Mouse (Mus musculus): Measurements from ENCODE around the gene Tmem44. TPM values are rescaled to one million over a fixed set of nuclear protein-coding genes. Genes with fewer than 3 reads are reported as not detected.

Tmem44 gene
- polyA plus RNA-seq, 1 experiment: 3.0 TPM

- TF ChIP-seq CTCF (IDR thresholded peaks at IDR 0.05; ENCODE audit: extremely low read depth, insufficient read length, insufficient replicate concordance, low read depth, low read length) (no peak), POLR2A (IDR thresholded peaks at IDR 0.05; ENCODE audit: low read depth, low read length) (no peak)
- Histone ChIP-seq H3K27ac (ENCODE audit: insufficient read depth, low read depth, low read length) (no peak overlapping the region), H3K4me1 (ENCODE audit: control insufficient read depth, insufficient read depth, insufficient read length, low read length) (0 out of 2 replicates have a peak, but pooled peaks cover 2% of the 10 kb centered on the region), H3K36me3 (ENCODE audit: control insufficient read depth, insufficient read depth, low read length) (no peaks in the 10 kb centered on the region; the same call in 1 of the 2 replicates), H3K4me3 (ENCODE audit: low read depth, low read length) (no peak overlapping the region), H3K27me3 (ENCODE audit: control insufficient read depth, insufficient read depth, low read length) (no peaks in the 10 kb centered on the region)
- WGBS: 28% methylated on average over 7 of the region's 7 CpGs
Observed at GRCm38 (mm10) chr16:30590264-30591209, 39.9 kb upstream of the Tmem44 start.

- H3K27ac ChIP-seq (ENCODE audit: insufficient read depth, low read depth, low read length): peak within 1 kb of the TSS; percentile 76; the same call in 1 of the 2 replicates
- H3K4me3 ChIP-seq (ENCODE audit: low read depth, low read length): peak within 1 kb of the TSS; percentile 98
- 1% methylated on average over 35 of the region's 35 CpGs for WGBS
- TF ChIP-seq POLR2A (IDR thresholded peaks at IDR 0.05; ENCODE audit: low read depth, low read length): peak; percentile 64; the same call in 1 of the 2 replicates
- peak; percentile 25; the same call in 1 of the 2 replicates for TF ChIP-seq CTCF (IDR thresholded peaks at IDR 0.05; ENCODE audit: extremely low read depth, insufficient read length, insufficient replicate concordance, low read depth, low read length)
- H3K4me1 ChIP-seq (ENCODE audit: control insufficient read depth, insufficient read depth, insufficient read length, low read length): 0 out of 2 replicates have a peak, but pooled peaks cover 2% of the 10 kb centered on the region
- no peaks in the 10 kb centered on the region for H3K27me3 ChIP-seq (ENCODE audit: control insufficient read depth, insufficient read depth, low read length)
- H3K36me3 ChIP-seq (ENCODE audit: control insufficient read depth, insufficient read depth, low read length): peaks cover 21% of the 10 kb centered on the region
Observed at GRCm38 (mm10) chr16:30587494-30588327, 37.1 kb upstream of the Tmem44 start, which contains the start of gene Lsg1. TSS of gene Lsg1 (minus strand) at chr16:30587592.

- H3K27me3 ChIP-seq (ENCODE audit: control insufficient read depth, insufficient read depth, low read length): no peaks in the 10 kb centered on the region
- H3K36me3 ChIP-seq (ENCODE audit: control insufficient read depth, insufficient read depth, low read length): peaks cover 25% of the 10 kb centered on the region
- 1% methylated on average over 19 of the region's 19 CpGs for WGBS
- TF ChIP-seq POLR2A (IDR thresholded peaks at IDR 0.05; ENCODE audit: low read depth, low read length) (no peak), CTCF (IDR thresholded peaks at IDR 0.05; ENCODE audit: extremely low read depth, insufficient read length, insufficient replicate concordance, low read depth, low read length) (no peak)
- peak overlapping the region; percentile 76; the same call in 1 of the 2 replicates for H3K27ac ChIP-seq (ENCODE audit: insufficient read depth, low read depth, low read length)
- H3K4me3 ChIP-seq (ENCODE audit: low read depth, low read length): peak overlapping the region; percentile 98
- 0 out of 2 replicates have a peak, but pooled peaks cover 2% of the 10 kb centered on the region for H3K4me1 ChIP-seq (ENCODE audit: control insufficient read depth, insufficient read depth, insufficient read length, low read length)
Observed at GRCm38 (mm10) chr16:30586935-30587493, 36.4 kb upstream of the Tmem44 start.

DNA sequence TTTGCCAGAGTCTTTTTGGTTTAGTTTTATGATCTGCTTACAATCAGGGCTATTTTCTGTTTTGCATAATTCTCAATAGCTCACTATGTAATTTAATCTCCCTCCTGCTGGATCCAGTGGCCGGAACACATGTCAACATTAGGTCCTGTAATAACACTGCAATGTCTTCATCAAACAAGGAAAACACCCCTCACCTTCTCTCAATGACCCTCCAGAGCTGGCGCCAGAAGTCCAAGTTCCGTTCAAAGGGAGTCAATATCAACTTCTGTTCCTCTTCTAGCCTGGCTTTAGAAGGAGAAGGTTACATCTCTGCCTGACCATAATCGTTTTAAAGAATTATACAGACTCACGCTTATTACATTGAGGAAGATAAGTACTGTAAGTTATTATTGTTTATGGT, 30.1 kb upstream of the Tmem44 start:
- no peaks in the 10 kb centered on the region for H3K27me3 ChIP-seq (ENCODE audit: control insufficient read depth, insufficient read depth, low read length)
- no peak overlapping the region for H3K27ac ChIP-seq (ENCODE audit: insufficient read depth, low read depth, low read length)
- no peak for TF ChIP-seq POLR2A (IDR thresholded peaks at IDR 0.05; ENCODE audit: low read depth, low read length)
- TF ChIP-seq CTCF (IDR thresholded peaks at IDR 0.05; ENCODE audit: extremely low read depth, insufficient read length, insufficient replicate concordance, low read depth, low read length): no peak
- 85% methylated on average over 5 of the region's 5 CpGs for WGBS
- H3K4me1 ChIP-seq (ENCODE audit: control insufficient read depth, insufficient read depth, insufficient read length, low read length): no peaks in the 10 kb centered on the region
- no peak overlapping the region for H3K4me3 ChIP-seq (ENCODE audit: low read depth, low read length)
- peaks cover 69% of the 10 kb centered on the region for H3K36me3 ChIP-seq (ENCODE audit: control insufficient read depth, insufficient read depth, low read length)

DNA sequence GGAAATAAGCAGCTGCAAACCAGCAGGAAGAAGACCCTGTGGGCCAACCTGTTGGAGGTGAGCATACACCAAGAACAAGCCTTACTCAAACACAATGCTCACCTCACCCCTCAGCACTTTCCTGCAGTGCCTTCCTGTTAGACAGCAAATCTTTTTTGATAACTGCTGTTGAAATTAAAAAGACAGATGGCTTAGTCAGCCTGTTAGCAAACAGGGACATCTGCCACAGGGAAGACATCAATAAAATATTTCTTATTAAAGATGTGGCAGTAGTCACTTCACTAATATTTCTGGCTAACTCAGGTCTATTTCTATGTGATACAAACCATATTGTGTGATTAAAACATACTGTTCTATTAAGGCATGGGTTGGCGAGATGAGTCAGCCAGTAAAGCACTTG, 25.8 kb upstream of the Tmem44 start:
- H3K27me3 ChIP-seq (ENCODE audit: control insufficient read depth, insufficient read depth, low read length): no peaks in the 10 kb centered on the region
- no peak overlapping the region for H3K4me3 ChIP-seq (ENCODE audit: low read depth, low read length)
- no peaks in the 10 kb centered on the region for H3K4me1 ChIP-seq (ENCODE audit: control insufficient read depth, insufficient read depth, insufficient read length, low read length)
- H3K36me3 ChIP-seq (ENCODE audit: control insufficient read depth, insufficient read depth, low read length): peaks cover 69% of the 10 kb centered on the region
- 95% methylated on average over 1 of the region's 1 CpGs for WGBS
- TF ChIP-seq CTCF (IDR thresholded peaks at IDR 0.05; ENCODE audit: extremely low read depth, insufficient read length, insufficient replicate concordance, low read depth, low read length) (no peak), POLR2A (IDR thresholded peaks at IDR 0.05; ENCODE audit: low read depth, low read length) (no peak)
- no peak overlapping the region for H3K27ac ChIP-seq (ENCODE audit: insufficient read depth, low read depth, low read length)

- peaks cover 67% of the 10 kb centered on the region for H3K36me3 ChIP-seq (ENCODE audit: control insufficient read depth, insufficient read depth, low read length)
- H3K27me3 ChIP-seq (ENCODE audit: control insufficient read depth, insufficient read depth, low read length): no peaks in the 10 kb centered on the region
- H3K4me3 ChIP-seq (ENCODE audit: low read depth, low read length): no peak overlapping the region
- 82% methylated on average over 7 of the region's 7 CpGs for WGBS
- H3K27ac ChIP-seq (ENCODE audit: insufficient read depth, low read depth, low read length): no peak overlapping the region
- H3K4me1 ChIP-seq (ENCODE audit: control insufficient read depth, insufficient read depth, insufficient read length, low read length): no peaks in the 10 kb centered on the region
- no peak for TF ChIP-seq POLR2A (IDR thresholded peaks at IDR 0.05; ENCODE audit: low read depth, low read length)
- no peak for TF ChIP-seq CTCF (IDR thresholded peaks at IDR 0.05; ENCODE audit: extremely low read depth, insufficient read length, insufficient replicate concordance, low read depth, low read length)
Observed at GRCm38 (mm10) chr16:30575815-30576214, 25.2 kb upstream of the Tmem44 start.

Data from small intestine, adult 2 months (tissue).